Mouse (Mus musculus): ENCODE measurements around the gene Gm9046.
"Not testable (repeated sequence)": the region's sequence is repeated elsewhere in the genome, so short reads cannot be mapped to it uniquely, and the experiment has no call there.

DNA sequence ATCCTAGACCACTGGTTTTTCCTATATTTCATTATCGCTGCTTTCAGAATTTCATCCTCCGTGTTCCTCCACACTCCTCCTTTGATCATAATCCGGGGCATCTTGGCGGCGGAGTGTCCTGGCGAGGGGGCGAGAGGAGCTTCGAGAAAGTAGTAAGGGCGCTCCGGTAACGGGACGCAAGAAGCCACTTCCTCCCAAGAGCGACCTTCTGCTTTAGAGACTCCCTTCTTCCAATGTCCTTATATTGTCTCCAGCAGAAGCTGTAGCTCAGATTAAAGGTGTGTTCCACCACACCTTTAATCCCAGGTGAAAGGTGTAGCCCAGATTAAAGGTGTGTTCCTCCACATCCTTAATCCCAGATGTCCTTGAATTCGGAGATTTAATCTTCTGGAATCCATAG, at the start of gene Gm9046:
- not testable (repeated sequence) for TF ChIP-seq CTCF (IDR thresholded peaks at IDR 0.05; ENCODE audit: borderline replicate concordance, extremely low read depth, insufficient read depth, insufficient read length); POLR2A (IDR thresholded peaks at IDR 0.05; ENCODE audit: borderline replicate concordance, extremely low read depth, insufficient read depth, insufficient read length, poor library complexity, severe bottlenecking)

Measured in brain, embryonic 14.5 days (tissue).